Mouse (Mus musculus) hindbrain, embryonic 12.5 days (tissue): ENCODE data around the gene Opa3. TPM values are rescaled to one million over a fixed set of nuclear protein-coding genes. Genes with fewer than 3 reads are reported as not detected.

ENCODE experiments used
- ATAC-seq: fragments of 200-750 bp; cut with Nextera tagmentation; 2 replicates; pipeline ENCODE4 v1.8.0; 2017; ENCODE audit warnings: moderate TSS enrichment; ENCODE audit not compliant: low FRiP score
- H3K27ac ChIP-seq: fragments of 300-500 bp; sonication (generic); 2 replicates; pipeline ENCODE4 v1.5.1; 2016; ENCODE audit warnings: mild to moderate bottlenecking
- H3K27me3 ChIP-seq: fragments of 300-500 bp; sonication (generic); 2 replicates; pipeline ENCODE4 v1.6.1; 2016; ENCODE audit warnings: mild to moderate bottlenecking
- H3K36me3 ChIP-seq: fragments of 300-500 bp; sonication (generic); 2 replicates; pipeline ENCODE4 v1.6.1; 2016; ENCODE audit warnings: mild to moderate bottlenecking
- H3K4me1 ChIP-seq: fragments of 300-500 bp; sonication (generic); 2 replicates; pipeline ENCODE4 v1.6.1; 2016
- H3K4me2 ChIP-seq: fragments of 300-500 bp; sonication (generic); replicated peaks from 2 replicates; pipeline ENCODE4 v1.6.1; 2016; ENCODE audit warnings: mild to moderate bottlenecking
- H3K4me3 ChIP-seq: fragments of 300-500 bp; sonication (generic); 2 replicates; pipeline ENCODE4 v1.5.1; 2016; ENCODE audit warnings: mild to moderate bottlenecking
- H3K9ac ChIP-seq: fragments of 300-500 bp; sonication (generic); 2 replicates; pipeline ENCODE4 v1.6.1; 2016; ENCODE audit warnings: mild to moderate bottlenecking, moderate library complexity
- H3K9me3 ChIP-seq: fragments of 300-500 bp; sonication (generic); replicated peaks from 2 replicates; pipeline ENCODE4 v1.6.1; 2016; ENCODE audit warnings: mild to moderate bottlenecking
- WGBS: fragments of 180-500 bp; shearing (Covaris S2); methylation state at CpG from one replicate; pipeline ENCODE4 v1.1.7; 2016; 5-methylcytosine and 5-hydroxymethylcytosine counted together
- polyA plus RNA-seq: library from polyadenylated mRNA; unstranded; fragments of >200 nt; fragmentation: Nextera tagmentation; extraction: Ambion mirVana; gene quantifications from 2 replicates; pipeline ENCODE4 v1.2.1, GENCODE M21; 2016

Gene Opa3
- polyA plus RNA-seq, 1 experiment from 2014 or later, result 41.1 TPM

- Histone ChIP-seq H3K27me3 (no peaks in the 10 kb centered on the region), H3K4me1 (no peaks in the 10 kb centered on the region), H3K4me3 (no peak overlapping the region), H3K4me2 (no peak overlapping the region), H3K9me3 (no peaks in the 10 kb centered on the region), H3K36me3 (peaks cover 45% of the 10 kb centered on the region), H3K27ac (no peak overlapping the region), H3K9ac (no peak overlapping the region)
- ATAC-seq, result no peak
- 85% methylated on average over 17 of the region's 17 CpGs for WGBS
These were observed 27.3 kb downstream of the Opa3 start for GRCm38 (mm10) chr7:19255395-19255794.

GRCm38 (mm10) chr7:19256567-19256966 is 28.4 kb downstream of the Opa3 start:
- Histone ChIP-seq H3K4me2 (no peak overlapping the region), H3K9ac (no peak overlapping the region), H3K9me3 (no peaks in the 10 kb centered on the region), H3K27me3 (no peaks in the 10 kb centered on the region), H3K36me3 (peaks cover 55% of the 10 kb centered on the region), H3K4me3 (no peak overlapping the region), H3K27ac (no peak overlapping the region), H3K4me1 (no peaks in the 10 kb centered on the region)
- no peak for ATAC-seq
- 88% methylated on average over 7 of the region's 7 CpGs for WGBS

GRCm38 (mm10) chr7:19257390-19258022 is 29.4 kb downstream of the Opa3 start:
- Histone ChIP-seq H3K4me2 (no peak overlapping the region), H3K4me3 (no peak overlapping the region), H3K27me3 (no peaks in the 10 kb centered on the region), H3K9me3 (no peaks in the 10 kb centered on the region), H3K9ac (no peak overlapping the region), H3K27ac (no peak overlapping the region), H3K36me3 (peaks cover 64% of the 10 kb centered on the region), H3K4me1 (no peaks in the 10 kb centered on the region)
- peak; percentile 67; the same call in 1 of the 2 replicates for ATAC-seq
- 42% methylated on average over 11 of the region's 11 CpGs for WGBS

GRCm38 (mm10) chr7:19258336-19258735 is 30.2 kb downstream of the Opa3 start:
- ATAC-seq, result no peak
- Histone ChIP-seq H3K36me3 (peaks cover 72% of the 10 kb centered on the region), H3K9ac (no peak overlapping the region), H3K4me2 (no peak overlapping the region), H3K9me3 (no peaks in the 10 kb centered on the region), H3K27me3 (no peaks in the 10 kb centered on the region), H3K4me1 (no peaks in the 10 kb centered on the region), H3K27ac (no peak overlapping the region), H3K4me3 (no peak overlapping the region)
- WGBS, result 87% methylated on average over 3 of the region's 3 CpGs

GRCm38 (mm10) chr7:19265147-19265546 is 37.0 kb downstream of the Opa3 start:
- peaks cover 25% of the 10 kb centered on the region for H3K4me1 ChIP-seq
- peaks cover 48% of the 10 kb centered on the region for H3K36me3 ChIP-seq
- no peak overlapping the region for H3K27ac ChIP-seq
- no peaks in the 10 kb centered on the region for H3K27me3 ChIP-seq
- 83% methylated on average over 7 of the region's 7 CpGs for WGBS
- no peak overlapping the region for H3K4me2 ChIP-seq
- no peaks in the 10 kb centered on the region for H3K9me3 ChIP-seq
- H3K4me3 ChIP-seq, result no peak overlapping the region
- no peak overlapping the region for H3K9ac ChIP-seq
- ATAC-seq, result no peak

GRCm38 (mm10) chr7:19265928-19266822 is 38.0 kb downstream of the Opa3 start:
- Histone ChIP-seq H3K4me3 (no peak overlapping the region), H3K4me1 (peaks cover 34% of the 10 kb centered on the region), H3K36me3 (peaks cover 39% of the 10 kb centered on the region), H3K27me3 (no peaks in the 10 kb centered on the region), H3K4me2 (no peak overlapping the region), H3K9ac (no peak overlapping the region; the same call in 1 of the 2 replicates), H3K27ac (no peak overlapping the region), H3K9me3 (no peaks in the 10 kb centered on the region)
- WGBS, result 90% methylated on average over 10 of the region's 10 CpGs
- no peak for ATAC-seq

- H3K9me3 ChIP-seq, result no peaks in the 10 kb centered on the region
- H3K27me3 ChIP-seq, result no peaks in the 10 kb centered on the region
- no peak overlapping the region for H3K27ac ChIP-seq
- no peak for ATAC-seq
- peaks cover 34% of the 10 kb centered on the region for H3K4me1 ChIP-seq
- peaks cover 32% of the 10 kb centered on the region for H3K36me3 ChIP-seq
- 0 out of 2 replicates have a peak overlapping the region, but pooled peaks have one; percentile 2 for H3K9ac ChIP-seq
- H3K4me2 ChIP-seq, result no peak overlapping the region
- WGBS, result 78% methylated on average over 10 of the region's 10 CpGs
- no peak overlapping the region for H3K4me3 ChIP-seq
These were observed 38.9 kb downstream of the Opa3 start for GRCm38 (mm10) chr7:19267051-19267450.

GRCm38 (mm10) chr7:19268993-19269681 is 41.0 kb downstream of the Opa3 start:
- no peaks in the 10 kb centered on the region for H3K9me3 ChIP-seq
- WGBS, result 43% methylated on average over 10 of the region's 10 CpGs
- H3K9ac ChIP-seq, result peak overlapping the region; percentile 75
- peak overlapping the region; percentile 92 for H3K4me2 ChIP-seq
- peaks cover 11% of the 10 kb centered on the region for H3K36me3 ChIP-seq
- H3K4me1 ChIP-seq, result peaks cover 34% of the 10 kb centered on the region
- H3K27me3 ChIP-seq, result no peaks in the 10 kb centered on the region; the same call in 1 of the 2 replicates
- H3K4me3 ChIP-seq, result peak overlapping the region; percentile 97
- 0 out of 2 replicates have a peak overlapping the region, but pooled peaks have one; percentile 48 for H3K27ac ChIP-seq
- no peak for ATAC-seq

GRCm38 (mm10) chr7:19269721-19270441 is 41.7 kb downstream of the Opa3 start:
- Histone ChIP-seq H3K9ac (peak overlapping the region; percentile 75), H3K9me3 (no peaks in the 10 kb centered on the region), H3K4me3 (peak overlapping the region; percentile 97), H3K27ac (peak overlapping the region; percentile 48; the same call in 1 of the 2 replicates), H3K4me1 (peaks cover 34% of the 10 kb centered on the region), H3K36me3 (peaks cover 4% of the 10 kb centered on the region), H3K4me2 (peak overlapping the region; percentile 92), H3K27me3 (peaks cover 3% of the 10 kb centered on the region)
- no peak for ATAC-seq
- WGBS, result 0% methylated on average over 17 of the region's 19 CpGs

- Histone ChIP-seq H3K27ac (peak overlapping the region; percentile 86), H3K9me3 (no peaks in the 10 kb centered on the region), H3K4me1 (peaks cover 28% of the 10 kb centered on the region), H3K4me2 (peak overlapping the region; percentile 92), H3K4me3 (peak overlapping the region; percentile 97), H3K9ac (peak overlapping the region; percentile 94), H3K27me3 (peaks cover 5% of the 10 kb centered on the region), H3K36me3 (no peaks in the 10 kb centered on the region)
- no peak for ATAC-seq
- WGBS, result 0% methylated on average over 15 of the region's 21 CpGs
These were observed 42.5 kb downstream of the Opa3 start for GRCm38 (mm10) chr7:19270509-19271237.
